Mouse (Mus musculus) gastrocnemius, postnatal 14 days (tissue): Measurements from ENCODE around the gene Fbxo17. TPM values are rescaled to one million over a fixed set of nuclear protein-coding genes. Genes with fewer than 3 reads are reported as not detected.

Experiments
- DNase-seq: peaks from one replicate; pipeline ENCODE4 v3.0.0; 2021; ENCODE audit warnings: mixed read lengths
- intact Hi-C: fragments of 180-260 bp; cut with DNase I; formaldehyde crosslinking; loops from one replicate; pipeline ENCODE4 v1.15.1; 2025; ENCODE audit warnings: low total_unique reads
- total RNA-seq, 2 experiments: library from RNA; stranded (reverse); gene quantifications; 2 replicates each; pipeline ENCODE4 v1.2.3; 2021

Gene Fbxo17
- total RNA-seq, 2 experiments from 2014 or later: 5.6 to 7.3 TPM

- no peak for DNase-seq
- intact Hi-C loops: no loop called here
These were observed 42.0 kb downstream of the Fbxo17 start for GRCm38 (mm10) chr7:28758623-28759022.

- intact Hi-C loops: no loop called here
- DNase-seq: no peak
These were observed 45.3 kb downstream of the Fbxo17 start for GRCm38 (mm10) chr7:28761907-28762306.

GRCm38 (mm10) chr7:28765211-28765610 is 48.6 kb downstream of the Fbxo17 start:
- intact Hi-C loops: no loop called here
- DNase-seq: no peak

- peak; percentile 96 for DNase-seq
- intact Hi-C loops: no loop called here
These were observed 49.7 kb downstream of the Fbxo17 start, which contains the start of gene Sirt2 for GRCm38 (mm10) chr7:28766173-28766879. Sirt2 (plus strand) TSS chr7:28766735.

GRCm38 (mm10) chr7:28766910-28767309 is 50.3 kb downstream of the Fbxo17 start:
- intact Hi-C loops: no loop called here
- no peak for DNase-seq

- intact Hi-C loops: no loop called here
- DNase-seq: no peak
These were observed 50.9 kb downstream of the Fbxo17 start, which contains the start of gene Nfkbib for GRCm38 (mm10) chr7:28767462-28767965. Nfkbib (minus strand) TSS chr7:28767512.

- no peak for DNase-seq
- intact Hi-C loops: no loop called here
These were observed 52.9 kb downstream of the Fbxo17 start for GRCm38 (mm10) chr7:28769414-28769958.

GRCm38 (mm10) chr7:28770309-28770708 is 53.7 kb downstream of the Fbxo17 start:
- intact Hi-C loops: no loop called here
- DNase-seq: no peak

- intact Hi-C loops: no loop called here
- no peak for DNase-seq
These were observed 55.3 kb downstream of the Fbxo17 start for GRCm38 (mm10) chr7:28771867-28772266.

GRCm38 (mm10) chr7:28773163-28773562 is 56.6 kb downstream of the Fbxo17 start:
- intact Hi-C loops: no loop called here
- no peak for DNase-seq

- peak; percentile 65 for DNase-seq
- intact Hi-C loops: no loop called here
These were observed 57.6 kb downstream of the Fbxo17 start for GRCm38 (mm10) chr7:28774164-28774563.

- intact Hi-C loops: no loop called here
These were observed 58.5 kb downstream of the Fbxo17 start for GRCm38 (mm10) chr7:28775129-28775528.

GRCm38 (mm10) chr7:28778825-28779224 is 62.2 kb downstream of the Fbxo17 start:
- intact Hi-C loops: no loop called here
- no peak for DNase-seq

More at GRCm38 (mm10) chr7:28775129-28775528, 58.5 kb downstream of the Fbxo17 start:
- peak; percentile 40 for DNase-seq

GRCm38 (mm10) chr7:28780067-28780658 is 63.6 kb downstream of the Fbxo17 start:
- peak; percentile 91 for DNase-seq
- intact Hi-C loops: no loop called here

- intact Hi-C loops: no loop called here
- DNase-seq: peak; percentile 54
These were observed 64.3 kb downstream of the Fbxo17 start for GRCm38 (mm10) chr7:28780857-28781256.

GRCm38 (mm10) chr7:28781261-28781663 is 64.7 kb downstream of the Fbxo17 start:
- intact Hi-C loops: no loop called here
- DNase-seq: no peak

- no peak for DNase-seq
- intact Hi-C loops: loop anchor here (5.0 kb wide), 1 partner anchor 72 kb away; no protein-coding TSS in a partner anchor
These were observed 68.6 kb downstream of the Fbxo17 start for GRCm38 (mm10) chr7:28785161-28785560.
